Mouse (Mus musculus) lung, postnatal 0 days (tissue): Measurements from ENCODE around the gene Cntn5.

Experiments used
- CTCF ChIP-seq: IDR thresholded peaks from 2 replicates; pipeline ENCODE4 v1.5.1; 2016; ENCODE audit warnings: antibody characterized with exemption, mild to moderate bottlenecking
- EP300 ChIP-seq: IDR thresholded peaks from 2 replicates; pipeline ENCODE4 v1.6.1; 2016; ENCODE audit warnings: antibody characterized with exemption, mild to moderate bottlenecking, control low read depth

DNA sequence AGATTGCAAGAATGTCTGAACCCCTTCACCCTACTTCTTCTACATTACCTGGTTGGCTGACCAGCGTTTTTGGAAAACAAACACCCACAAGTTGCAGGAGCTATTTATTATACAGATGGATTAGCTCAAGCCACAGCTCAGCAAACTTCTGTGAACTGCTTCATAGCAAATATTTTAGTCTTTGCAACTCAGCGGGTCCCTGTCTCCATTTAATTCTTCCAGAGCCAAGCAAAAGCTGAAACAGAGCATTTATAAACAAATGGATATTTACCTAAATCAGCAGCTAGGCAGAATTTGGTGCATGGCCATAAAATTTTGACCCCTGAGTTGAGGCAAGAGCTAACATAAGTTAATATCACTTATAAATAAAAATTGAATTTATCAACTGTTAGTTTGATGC lies 921.4 kb downstream of the Cntn5 start:
- TF ChIP-seq EP300 (no peak), CTCF (no peak)
